ENCODE assay signal across 8 mouse cellular contexts in the genomic region with DNA sequence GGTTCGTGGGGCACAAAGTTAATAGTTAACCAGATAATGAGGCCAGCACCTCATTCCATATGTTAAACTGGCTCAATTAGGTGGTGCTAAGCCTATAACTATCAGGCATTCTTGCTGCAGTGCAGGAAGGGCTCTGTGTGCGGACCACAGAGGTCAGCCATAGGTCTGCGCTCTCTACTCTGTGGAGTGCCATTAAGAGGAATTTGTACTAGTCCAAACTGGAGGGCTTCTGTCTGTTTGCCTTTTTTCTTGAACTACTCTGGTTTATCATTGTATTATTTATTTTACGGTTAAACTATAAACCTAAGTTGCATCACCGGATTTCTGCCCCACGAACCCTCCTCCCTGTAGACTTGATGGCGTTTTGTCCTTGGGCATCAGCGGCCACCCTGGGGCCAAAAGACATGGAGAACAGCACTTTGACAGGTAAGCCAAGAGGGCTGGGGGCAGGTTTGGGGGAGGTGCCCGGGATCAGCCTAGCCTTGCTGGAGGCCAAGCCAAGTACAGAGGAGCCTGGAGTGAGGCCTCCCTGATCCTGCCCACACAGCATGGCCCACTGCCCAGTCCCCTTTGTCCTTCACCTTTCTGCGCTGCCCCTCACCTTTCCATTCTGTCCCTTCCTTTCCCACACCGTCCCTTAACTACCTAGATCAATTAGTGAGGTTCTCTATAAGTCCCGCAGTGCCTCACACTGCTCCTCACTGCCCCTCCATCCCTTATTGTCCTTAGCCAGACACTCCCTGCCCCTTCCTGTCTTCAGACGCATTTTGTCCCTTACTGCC. TPM values are rescaled to one million over a fixed set of nuclear protein-coding genes. Genes with fewer than 3 reads are reported as not detected.
DNase-seq lines count a peak whose midpoint lies in the region; ATAC-seq and TF ChIP-seq lines count a peak whose summit lies in the region.

Gene Errfi1, plus strand, starts transcription at position 240 of the 782 bp plus-strand sequence.

- H3K79me2 ChIP-seq in C2C12 (ENCODE audit: control insufficient read depth, insufficient read depth): peaks cover 41% of the 10 kb centered on the region

- peak; percentile 44 for DNase-seq in adrenal gland, postnatal 10 days
- no peak for DNase-seq in hindbrain, embryonic 10.5 days (ENCODE audit: low spot score)
- no peak for DNase-seq in layer of hippocampus, postnatal 25 days (ENCODE audit: extremely low spot score in 1 of 2, low spot score in 1 of 2)
- DNase-seq in lung, postnatal 14 days: peak; percentile 59
- peak; percentile 15 for DNase-seq in thymus, postnatal 4 days
- no peak for DNase-seq in frontal cortex, postnatal 36 days (ENCODE audit: low spot score in 2 of 2)

- ATAC-seq in forebrain, embryonic 13.5 days: no peak

- H3K4me2 ChIP-seq in forebrain, embryonic 13.5 days: peak within 1 kb of the TSS; percentile 72

- no peaks in the 10 kb centered on the region for H3K9me3 ChIP-seq in forebrain, embryonic 13.5 days (replicated peaks)
- no peaks in the 10 kb centered on the region for H3K9me3 ChIP-seq in hindbrain, embryonic 10.5 days

- H3ac ChIP-seq in C2C12 (ENCODE audit: control insufficient read depth, insufficient read length, low read depth): no peak within 1 kb of the TSS

- H3K4me3 ChIP-seq in C2C12 (ENCODE audit: insufficient read depth, poor library complexity, severe bottlenecking): peak within 1 kb of the TSS; percentile 74
- peak within 1 kb of the TSS; percentile 82 for H3K4me3 ChIP-seq in forebrain, embryonic 13.5 days
- peak within 1 kb of the TSS; percentile 77 for H3K4me3 ChIP-seq in hindbrain, embryonic 10.5 days

- peak within 1 kb of the TSS; percentile 98; the same call in 1 of the 2 replicates for H3K27ac ChIP-seq in forebrain, embryonic 13.5 days
- H3K27ac ChIP-seq in hindbrain, embryonic 10.5 days: peak within 1 kb of the TSS; percentile 95

- peaks cover 24% of the 10 kb centered on the region for H3K36me3 ChIP-seq in C2C12 (ENCODE audit: control insufficient read depth, insufficient read depth)
- H3K36me3 ChIP-seq in forebrain, embryonic 13.5 days (ENCODE audit: poor library complexity, severe bottlenecking): no peaks in the 10 kb centered on the region
- no peaks in the 10 kb centered on the region for H3K36me3 ChIP-seq in hindbrain, embryonic 10.5 days

- H3K9ac ChIP-seq in forebrain, embryonic 13.5 days: peak within 1 kb of the TSS; percentile 58

- TF ChIP-seq CTCF in C2C12 (IDR thresholded peaks at IDR 0.05; ENCODE audit: control insufficient read depth, insufficient read depth, insufficient read length): no peak

- H3K79me3 ChIP-seq in C2C12 (ENCODE audit: low read depth): peaks cover 37% of the 10 kb centered on the region

- WGBS in forebrain, embryonic 13.5 days: 52% methylated on average over 13 of the region's 13 CpGs
- WGBS in hindbrain, embryonic 10.5 days: 49% methylated on average over 13 of the region's 13 CpGs

- H3K4me1 ChIP-seq in forebrain, embryonic 13.5 days: peaks cover 20% of the 10 kb centered on the region
- peaks cover 39% of the 10 kb centered on the region for H3K4me1 ChIP-seq in hindbrain, embryonic 10.5 days (replicated peaks)

- no peaks in the 10 kb centered on the region for H3K27me3 ChIP-seq in C2C12 (ENCODE audit: control insufficient read depth, insufficient read depth, insufficient read length)
- H3K27me3 ChIP-seq in forebrain, embryonic 13.5 days: 0 out of 2 replicates have a peak, but pooled peaks cover 3% of the 10 kb centered on the region
- H3K27me3 ChIP-seq in hindbrain, embryonic 10.5 days (ENCODE audit: insufficient read depth, poor library complexity, severe bottlenecking): peaks cover 11% of the 10 kb centered on the region

TF ChIP-seq in C2C12, 6 proteins besides CTCF, POLR2A, EP300 and RAD21:
- no peak for TF ChIP-seq MYOD1 (IDR thresholded peaks at IDR 0.05; ENCODE audit: control insufficient read depth, insufficient read length, low read depth)
- TF ChIP-seq MAX (IDR thresholded peaks at IDR 0.05): no peak
- TF ChIP-seq MYOG (IDR thresholded peaks at IDR 0.05; ENCODE audit: control insufficient read depth, extremely low read depth, insufficient read length): no peak
- no peak for TF ChIP-seq USF1 (IDR thresholded peaks at IDR 0.05; ENCODE audit: low read depth)
- no peak for TF ChIP-seq FOSL1 (IDR thresholded peaks at IDR 0.05; ENCODE audit: insufficient read depth, low read length, poor library complexity, severe bottlenecking)
- no peak for TF ChIP-seq CEBPB (IDR thresholded peaks at IDR 0.05; ENCODE audit: low read depth)

RNA-seq across cellular contexts. Expression of gene Errfi1, which starts in this region (rescaled TPM):
- polyA plus RNA-seq in C2C12 (2012; fragmentation: generic; extraction: Trizol): 111 TPM
- 100 to 1,000 TPM in 1 of 2 experiments, 10 to 100 TPM in 1; 32.3 to 159 TPM for total RNA-seq in adrenal gland, postnatal 10 days (2021)
- 13.7 TPM in 2 replicates for polyA plus RNA-seq in forebrain, embryonic 13.5 days (2015; fragmentation: Nextera tagmentation; extraction: Ambion mirVana)
- polyA plus RNA-seq in hindbrain, embryonic 10.5 days (2016; fragmentation: Nextera tagmentation; extraction: Ambion mirVana): 29.7 and 32.1 TPM in 2 replicates
- 10 to 100 TPM; 37.2 to 43.4 TPM for total RNA-seq in layer of hippocampus, postnatal 25 days (2021)

Comparison
In these comparisons a context has a peak if more than half of its experiments do, and no peak if none do; other contexts are left out.
1. DNase-seq: peak in adrenal gland, postnatal 10 days (single experiment), lung, postnatal 14 days (single experiment) and thymus, postnatal 4 days (single experiment); none in hindbrain, embryonic 10.5 days (single experiment), layer of hippocampus, postnatal 25 days (0 of 2) and frontal cortex, postnatal 36 days (0 of 2).
2. Peak in every context shown above with its lines, with median percentiles within 50 percentile points of each other: H3K4me3 ChIP-seq.